In the genomic region with DNA sequence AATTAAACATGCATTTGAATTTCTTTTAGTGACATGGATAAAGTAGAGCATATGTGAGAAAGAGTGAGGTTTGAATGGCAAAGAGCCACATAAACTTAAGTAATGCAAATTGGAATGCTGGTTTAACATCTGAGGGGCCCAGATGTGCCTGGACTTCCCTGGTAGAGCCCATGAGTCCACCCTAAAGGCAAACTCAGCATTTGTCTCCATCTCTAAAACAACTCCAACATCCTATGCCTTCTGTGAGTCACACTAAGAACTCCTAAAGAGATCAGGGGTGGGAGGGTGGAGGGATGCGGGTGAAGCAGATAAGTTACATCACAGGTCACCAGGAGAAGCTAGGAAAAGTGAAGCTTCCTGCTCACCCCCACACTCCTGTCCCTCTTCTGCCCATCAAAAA, we compare ENCODE assay signal across 25 mouse cellular contexts. TPM values are rescaled to one million over a fixed set of nuclear protein-coding genes. Genes with fewer than 3 reads are reported as not detected.
DNase-seq lines count a peak whose midpoint lies in the region; ATAC-seq and TF ChIP-seq lines count a peak whose summit lies in the region.
"Had no signal": no experiment of that assay in that cellular context is flagged by ENCODE, and none has a peak within 500 bp of the region (broad histone marks: within the 10 kb centered on the region; RNA-seq: fewer than 3 reads in every experiment).

No protein-coding gene starts in this region.

- TF ChIP-seq CTCF in embryonic fibroblast, embryonic 13.5 days (IDR thresholded peaks at IDR 0.05; ENCODE audit: borderline replicate concordance, insufficient read depth, low read length), result no peak

- peak; percentile 48 for DNase-seq in heart, embryonic 10.5 days (ENCODE audit: low spot score)
- DNase-seq in heart, postnatal 36 days, result no peak
- peak; percentile 18 for DNase-seq in limb, embryonic 11.5 days (ENCODE audit: low spot score)
- DNase-seq in limb, embryonic 10.5 days (ENCODE audit: low spot score), result no peak
- peak; percentile 69 for DNase-seq in 3T3-L1 (ENCODE audit: low read depth, low spot score)
- DNase-seq: adrenal gland, adult 8-10 months; adrenal gland, postnatal 25 days; cerebellum, adult 11-12 months; cerebellum, adult 8-10 months; cerebellum, postnatal 10 days; cerebellum, postnatal 36 days; embryo, embryonic 11 days; gastrocnemius, postnatal 25 days; heart, adult 2 months had no signal

- H3K27ac ChIP-seq in heart, embryonic 10.5 days, result no peak overlapping the region
- no peak overlapping the region for H3K27ac ChIP-seq in limb, embryonic 11.5 days (replicated peaks; ENCODE audit: low read depth, low read length)
- no peak overlapping the region for H3K27ac ChIP-seq in limb, embryonic 10.5 days
- H3K27ac ChIP-seq in embryonic fibroblast, embryonic 13.5 days (ENCODE audit: insufficient read depth, low read length), result peak overlapping the region; percentile 92
- H3K27ac ChIP-seq in kidney, embryonic 15.5 days, result no peak overlapping the region
- H3K27ac ChIP-seq: embryonic facial prominence, embryonic 10.5 days; embryonic facial prominence, embryonic 13.5 days; heart, adult 2 months had no signal

- H3K4me2 ChIP-seq in limb, embryonic 11.5 days (ENCODE audit: low read depth, severe bottlenecking), result no peak overlapping the region
- H3K4me2 ChIP-seq in kidney, embryonic 15.5 days, result no peak overlapping the region
- H3K4me2 ChIP-seq: embryonic facial prominence, embryonic 13.5 days; heart, embryonic 11.5 days; hindbrain, embryonic 15.5 days had no signal

- intact Hi-C loops in heart, postnatal 36 days (cut with DNase I), result no loop called here

- no peak overlapping the region for H3K4me3 ChIP-seq in heart, embryonic 10.5 days
- H3K4me3 ChIP-seq in limb, embryonic 11.5 days (ENCODE audit: low read depth, low read length), result no peak overlapping the region
- H3K4me3 ChIP-seq in limb, embryonic 10.5 days, result no peak overlapping the region
- H3K4me3 ChIP-seq in embryonic fibroblast, embryonic 13.5 days (ENCODE audit: insufficient read depth, low read length), result no peak overlapping the region
- no peak overlapping the region for H3K4me3 ChIP-seq in kidney, embryonic 15.5 days (replicated peaks)
- H3K4me3 ChIP-seq: embryonic facial prominence, embryonic 10.5 days; embryonic facial prominence, embryonic 13.5 days; heart, adult 2 months; hindbrain, embryonic 15.5 days had no signal

- no peaks in the 10 kb centered on the region for H3K9me3 ChIP-seq in heart, embryonic 10.5 days
- H3K9me3 ChIP-seq in limb, embryonic 11.5 days (ENCODE audit: control insufficient read depth, low read length), result no peaks in the 10 kb centered on the region
- H3K9me3 ChIP-seq in limb, embryonic 10.5 days (replicated peaks), result no peaks in the 10 kb centered on the region
- H3K9me3 ChIP-seq in kidney, embryonic 15.5 days (replicated peaks), result no peaks in the 10 kb centered on the region
- H3K9me3 ChIP-seq: embryonic facial prominence, embryonic 10.5 days; embryonic facial prominence, embryonic 13.5 days; hindbrain, embryonic 15.5 days had no signal

- no peaks in the 10 kb centered on the region for H3K4me1 ChIP-seq in heart, embryonic 10.5 days
- no peaks in the 10 kb centered on the region for H3K4me1 ChIP-seq in limb, embryonic 11.5 days (ENCODE audit: control insufficient read depth, insufficient read depth, low read length)
- 0 out of 2 replicates have a peak, but pooled peaks cover 5% of the 10 kb centered on the region for H3K4me1 ChIP-seq in limb, embryonic 10.5 days
- peaks cover 9% of the 10 kb centered on the region for H3K4me1 ChIP-seq in embryonic fibroblast, embryonic 13.5 days (ENCODE audit: control insufficient read depth, insufficient read depth, low read length)
- 0 out of 2 replicates have a peak, but pooled peaks cover 3% of the 10 kb centered on the region for H3K4me1 ChIP-seq in kidney, embryonic 15.5 days
- H3K4me1 ChIP-seq: hindbrain, embryonic 15.5 days had no signal

- H3K27me3 ChIP-seq in heart, embryonic 10.5 days (ENCODE audit: insufficient read depth, poor library complexity, severe bottlenecking), result no peaks in the 10 kb centered on the region
- no peaks in the 10 kb centered on the region for H3K27me3 ChIP-seq in limb, embryonic 11.5 days (ENCODE audit: control insufficient read depth, insufficient read depth, low read length)
- H3K27me3 ChIP-seq in limb, embryonic 10.5 days (ENCODE audit: low read depth, poor library complexity, severe bottlenecking), result no peaks in the 10 kb centered on the region
- no peaks in the 10 kb centered on the region for H3K27me3 ChIP-seq in kidney, embryonic 15.5 days
- H3K27me3 ChIP-seq: embryonic facial prominence, embryonic 13.5 days; hindbrain, embryonic 15.5 days had no signal

- no peaks in the 10 kb centered on the region for H3K36me3 ChIP-seq in heart, embryonic 10.5 days
- H3K36me3 ChIP-seq in limb, embryonic 11.5 days (ENCODE audit: control insufficient read depth, insufficient read depth, low read length), result no peaks in the 10 kb centered on the region
- H3K36me3 ChIP-seq in limb, embryonic 10.5 days, result no peaks in the 10 kb centered on the region
- no peaks in the 10 kb centered on the region for H3K36me3 ChIP-seq in kidney, embryonic 15.5 days
- H3K36me3 ChIP-seq: embryonic facial prominence, embryonic 10.5 days; embryonic facial prominence, embryonic 13.5 days; hindbrain, embryonic 15.5 days had no signal

- WGBS in heart, embryonic 10.5 days, result 50% methylated on average over 1 of the region's 1 CpGs
- WGBS in limb, embryonic 11.5 days, result 78% methylated on average over 1 of the region's 1 CpGs
- 71% methylated on average over 1 of the region's 1 CpGs for WGBS in limb, embryonic 10.5 days
- 57% methylated on average over 1 of the region's 1 CpGs for WGBS in kidney, embryonic 15.5 days

- no peak overlapping the region for H3K9ac ChIP-seq in limb, embryonic 11.5 days (ENCODE audit: low read length)
- H3K9ac ChIP-seq in kidney, embryonic 15.5 days, result no peak overlapping the region
- H3K9ac ChIP-seq: embryonic facial prominence, embryonic 13.5 days; forebrain, postnatal 0 days; hindbrain, embryonic 15.5 days had no signal

- no peak for ATAC-seq in limb, embryonic 11.5 days (ENCODE audit: insufficient number of reproducible peaks, low FRiP score, low TSS enrichment, low read depth)
- ATAC-seq in kidney, embryonic 15.5 days (replicated peaks; ENCODE audit: low FRiP score), result no peak
- ATAC-seq: activated CD4-positive, CD25-positive, alpha-beta regulatory T cell, adult 4 months; CD4-positive, CD25-positive, alpha-beta regulatory T cell, adult 4 months; forebrain, embryonic 14.5 days; intestine, postnatal 0 days had no signal

- TF ChIP-seq POLR2A in embryonic fibroblast, embryonic 13.5 days (IDR thresholded peaks at IDR 0.05; ENCODE audit: low read depth, low read length), result no peak

RNA-seq across cellular contexts. Expression of a gene that starts 54.1 kb away (rescaled TPM):
- polyA plus RNA-seq in heart, embryonic 10.5 days (2016; fragmentation: Nextera tagmentation; extraction: Ambion mirVana), result 4.2 and 4.9 TPM in 2 replicates
- total RNA-seq in heart, postnatal 36 days (2021), result 1 to 10 TPM; 5.2 TPM
- 2.5 and 2.9 TPM in 2 replicates for polyA plus RNA-seq in limb, embryonic 11.5 days (2014; fragmentation: Nextera tagmentation; extraction: Ambion mirVana)
- 0.60 and 1.1 TPM in 2 replicates for polyA plus RNA-seq in limb, embryonic 10.5 days (2016; fragmentation: Nextera tagmentation; extraction: Ambion mirVana)
- 26.9 and 35.2 TPM in 2 replicates for polyA plus RNA-seq in embryonic fibroblast, embryonic 13.5 days (2011; ENCODE audit: insufficient read length, low read depth, missing spikeins)
- 3.9 and 4.1 TPM in 2 replicates for polyA plus RNA-seq in kidney, embryonic 15.5 days (2015; fragmentation: Nextera tagmentation; extraction: Ambion mirVana)

Comparison
In these comparisons a context has a peak if more than half of its experiments do, and no peak if none do; other contexts are left out.
1. DNase-seq: peak in heart, embryonic 10.5 days (single experiment), limb, embryonic 11.5 days (single experiment) and 3T3-L1 (single experiment); none in heart, postnatal 36 days (0 of 2) and limb, embryonic 10.5 days (single experiment).